Mouse (Mus musculus): ENCODE measurements around the gene Mypn.

GRCm38 (mm10) chr10:63130500-63130899 is 73.3 kb downstream of the Mypn start:
- TF ChIP-seq MAX (IDR thresholded peaks at IDR 0.05; ENCODE audit: low read depth), result no peak
- TF ChIP-seq E2F4 (IDR thresholded peaks at IDR 0.05; ENCODE audit: insufficient read depth), result no peak
- TF ChIP-seq POLR2A (IDR thresholded peaks at IDR 0.05; ENCODE audit: insufficient read length, low read depth), result no peak
- no peak for TF ChIP-seq USF1 (IDR thresholded peaks at IDR 0.05; ENCODE audit: low read depth)
- TF ChIP-seq CEBPB (IDR thresholded peaks at IDR 0.05; ENCODE audit: insufficient read depth, poor library complexity, severe bottlenecking), result no peak

All from myocyte (in vitro differentiated cells).